Mouse (Mus musculus) hindbrain, embryonic 13.5 days (tissue): ENCODE data around the gene Fam131c. TPM values are rescaled to one million over a fixed set of nuclear protein-coding genes. Genes with fewer than 3 reads are reported as not detected.

Experiments used
- ATAC-seq: fragments of 200-750 bp; cut with Nextera tagmentation; 2 replicates; pipeline ENCODE4 v1.8.0; 2017; ENCODE audit warnings: moderate TSS enrichment; ENCODE audit not compliant: low FRiP score
- H3K27ac ChIP-seq: fragments of 300-500 bp; sonication (generic); 2 replicates; pipeline ENCODE4 v1.5.1; 2015; ENCODE audit warnings: inconsistent platforms, mild to moderate bottlenecking, moderate library complexity
- H3K27me3 ChIP-seq: fragments of 300-500 bp; sonication (generic); 2 replicates; pipeline ENCODE4 v1.6.1; 2015; ENCODE audit warnings: mild to moderate bottlenecking, inconsistent platforms
- H3K36me3 ChIP-seq: fragments of 300-500 bp; sonication (generic); 2 replicates; pipeline ENCODE4 v1.6.1; 2015; ENCODE audit warnings: mild to moderate bottlenecking, inconsistent platforms
- H3K4me1 ChIP-seq: fragments of 300-500 bp; sonication (generic); replicated peaks from 2 replicates; pipeline ENCODE4 v1.6.1; 2015; ENCODE audit warnings: inconsistent platforms
- H3K4me2 ChIP-seq: fragments of 300-500 bp; sonication (generic); 2 replicates; pipeline ENCODE4 v1.6.1; 2015; ENCODE audit warnings: inconsistent platforms, mild to moderate bottlenecking, moderate library complexity
- H3K4me3 ChIP-seq: fragments of 300-500 bp; sonication (generic); 2 replicates; pipeline ENCODE4 v1.5.1; 2015; ENCODE audit warnings: mild to moderate bottlenecking, inconsistent platforms
- H3K9ac ChIP-seq: fragments of 300-500 bp; sonication (generic); 2 replicates; pipeline ENCODE4 v1.6.1; 2015; ENCODE audit warnings: mild to moderate bottlenecking, inconsistent platforms
- H3K9me3 ChIP-seq: fragments of 300-500 bp; sonication (generic); 2 replicates; pipeline ENCODE4 v1.6.1; 2016; ENCODE audit warnings: inconsistent platforms
- WGBS: fragments of 180-500 bp; shearing (Covaris S2); methylation state at CpG from one replicate; pipeline ENCODE4 v1.1.7; 2015; 5-methylcytosine and 5-hydroxymethylcytosine counted together
- polyA plus RNA-seq: library from polyadenylated mRNA; unstranded; fragments of >200 nt; fragmentation: Nextera tagmentation; extraction: Ambion mirVana; gene quantifications from 2 replicates; pipeline ENCODE4 v1.2.1, GENCODE M21; 2015

The Fam131c gene
- polyA plus RNA-seq, 1 experiment from 2014 or later: 11.7 TPM

GRCm38 (mm10) chr4:141360846-141361245, 7.2 kb upstream of the Fam131c start:
- no peak for ATAC-seq
- no peak overlapping the region for H3K9ac ChIP-seq
- peaks cover 39% of the 10 kb centered on the region for H3K27me3 ChIP-seq
- no peak overlapping the region for H3K4me3 ChIP-seq
- H3K27ac ChIP-seq: no peak overlapping the region
- peaks cover 16% of the 10 kb centered on the region for H3K4me1 ChIP-seq
- 25% methylated on average over 7 of the region's 7 CpGs for WGBS
- H3K4me2 ChIP-seq: no peak overlapping the region
- no peaks in the 10 kb centered on the region for H3K9me3 ChIP-seq
- no peaks in the 10 kb centered on the region for H3K36me3 ChIP-seq

GRCm38 (mm10) chr4:141362937-141363548, 5.0 kb upstream of the Fam131c start:
- WGBS: 28% methylated on average over 11 of the region's 11 CpGs
- Histone ChIP-seq H3K9ac (no peak overlapping the region), H3K4me1 (peaks cover 22% of the 10 kb centered on the region), H3K36me3 (no peaks in the 10 kb centered on the region), H3K27me3 (peaks cover 60% of the 10 kb centered on the region), H3K9me3 (no peaks in the 10 kb centered on the region), H3K4me3 (no peak overlapping the region), H3K4me2 (no peak overlapping the region), H3K27ac (no peak overlapping the region)
- peak; percentile 26; the same call in 1 of the 2 replicates for ATAC-seq

GRCm38 (mm10) chr4:141365126-141365525, 2.9 kb upstream of the Fam131c start:
- no peak overlapping the region for H3K4me3 ChIP-seq
- H3K9me3 ChIP-seq: no peaks in the 10 kb centered on the region
- no peak overlapping the region for H3K4me2 ChIP-seq
- no peak for ATAC-seq
- no peaks in the 10 kb centered on the region for H3K36me3 ChIP-seq
- H3K4me1 ChIP-seq: peaks cover 22% of the 10 kb centered on the region
- no peak overlapping the region; the same call in 1 of the 2 replicates for H3K9ac ChIP-seq
- WGBS: 48% methylated on average over 8 of the region's 8 CpGs
- H3K27me3 ChIP-seq: peaks cover 74% of the 10 kb centered on the region
- no peak overlapping the region for H3K27ac ChIP-seq

GRCm38 (mm10) chr4:141365876-141366275, 2.1 kb upstream of the Fam131c start:
- no peak overlapping the region for H3K9ac ChIP-seq
- no peaks in the 10 kb centered on the region for H3K9me3 ChIP-seq
- H3K27ac ChIP-seq: no peak overlapping the region
- no peak for ATAC-seq
- 50% methylated on average over 7 of the region's 7 CpGs for WGBS
- no peak overlapping the region for H3K4me2 ChIP-seq
- H3K4me1 ChIP-seq: peaks cover 21% of the 10 kb centered on the region
- H3K4me3 ChIP-seq: no peak overlapping the region
- H3K27me3 ChIP-seq: peaks cover 74% of the 10 kb centered on the region
- H3K36me3 ChIP-seq: no peaks in the 10 kb centered on the region

GRCm38 (mm10) chr4:141372426-141372825, 4.4 kb downstream of the Fam131c start:
- Histone ChIP-seq H3K27me3 (peaks cover 23% of the 10 kb centered on the region), H3K27ac (no peak overlapping the region), H3K9me3 (no peaks in the 10 kb centered on the region), H3K4me2 (no peak overlapping the region), H3K36me3 (no peaks in the 10 kb centered on the region), H3K4me3 (no peak overlapping the region), H3K4me1 (peaks cover 13% of the 10 kb centered on the region), H3K9ac (no peak overlapping the region)
- WGBS: 94% methylated on average over 5 of the region's 5 CpGs
- ATAC-seq: no peak

- Histone ChIP-seq H3K27ac (no peak overlapping the region), H3K4me1 (peaks cover 23% of the 10 kb centered on the region), H3K9ac (no peak overlapping the region), H3K36me3 (no peaks in the 10 kb centered on the region), H3K4me2 (no peak overlapping the region), H3K9me3 (no peaks in the 10 kb centered on the region), H3K27me3 (peaks cover 52% of the 10 kb centered on the region), H3K4me3 (no peak overlapping the region)
- WGBS: 41% methylated on average over 8 of the region's 8 CpGs
- ATAC-seq: no peak
Measured at GRCm38 (mm10) chr4:141379674-141380073, 11.7 kb downstream of the Fam131c start.

- peak; percentile 19; the same call in 1 of the 2 replicates for ATAC-seq
- WGBS: 2% methylated on average over 24 of the region's 25 CpGs
- Histone ChIP-seq H3K4me3 (peak overlapping the region; percentile 29), H3K36me3 (no peaks in the 10 kb centered on the region), H3K9me3 (no peaks in the 10 kb centered on the region), H3K9ac (peak overlapping the region; percentile 55), H3K4me1 (peaks cover 24% of the 10 kb centered on the region), H3K4me2 (peak overlapping the region; percentile 55), H3K27me3 (peaks cover 53% of the 10 kb centered on the region), H3K27ac (no peak overlapping the region)
Measured at GRCm38 (mm10) chr4:141382406-141382805, 14.4 kb downstream of the Fam131c start.

- no peak overlapping the region for H3K27ac ChIP-seq
- H3K9me3 ChIP-seq: no peaks in the 10 kb centered on the region
- no peak overlapping the region for H3K4me3 ChIP-seq
- H3K4me2 ChIP-seq: no peak overlapping the region
- no peak for ATAC-seq
- H3K27me3 ChIP-seq: peaks cover 47% of the 10 kb centered on the region
- H3K9ac ChIP-seq: no peak overlapping the region
- H3K4me1 ChIP-seq: peaks cover 19% of the 10 kb centered on the region
- no peaks in the 10 kb centered on the region for H3K36me3 ChIP-seq
- WGBS: 1% methylated on average over 6 of the region's 7 CpGs
Measured at GRCm38 (mm10) chr4:141385275-141385674, 17.3 kb downstream of the Fam131c start.

- Histone ChIP-seq H3K27ac (no peak overlapping the region), H3K9me3 (no peaks in the 10 kb centered on the region), H3K4me3 (no peak overlapping the region), H3K9ac (no peak overlapping the region), H3K36me3 (no peaks in the 10 kb centered on the region), H3K4me1 (peaks cover 19% of the 10 kb centered on the region), H3K27me3 (peaks cover 38% of the 10 kb centered on the region), H3K4me2 (no peak overlapping the region)
- ATAC-seq: no peak
- 77% methylated on average over 7 of the region's 7 CpGs for WGBS
Measured at GRCm38 (mm10) chr4:141386150-141386549, 18.1 kb downstream of the Fam131c start.

- no peak overlapping the region for H3K27ac ChIP-seq
- H3K9ac ChIP-seq: no peak overlapping the region
- no peak overlapping the region for H3K4me3 ChIP-seq
- H3K36me3 ChIP-seq: no peaks in the 10 kb centered on the region
- ATAC-seq: no peak
- H3K9me3 ChIP-seq: no peaks in the 10 kb centered on the region
- H3K4me2 ChIP-seq: no peak overlapping the region
- peaks cover 30% of the 10 kb centered on the region for H3K27me3 ChIP-seq
- WGBS: 20% methylated on average over 5 of the region's 5 CpGs
- peaks cover 17% of the 10 kb centered on the region for H3K4me1 ChIP-seq
Measured at GRCm38 (mm10) chr4:141387093-141387784, 19.2 kb downstream of the Fam131c start.

GRCm38 (mm10) chr4:141387933-141388332, 19.9 kb downstream of the Fam131c start:
- Histone ChIP-seq H3K4me1 (peaks cover 11% of the 10 kb centered on the region; the same call in 1 of the 2 replicates), H3K27me3 (peaks cover 25% of the 10 kb centered on the region), H3K36me3 (no peaks in the 10 kb centered on the region), H3K4me2 (no peak overlapping the region), H3K9me3 (no peaks in the 10 kb centered on the region), H3K4me3 (no peak overlapping the region), H3K9ac (no peak overlapping the region), H3K27ac (no peak overlapping the region)
- 64% methylated on average over 5 of the region's 5 CpGs for WGBS
- ATAC-seq: no peak

- Histone ChIP-seq H3K36me3 (no peaks in the 10 kb centered on the region), H3K4me1 (peaks cover 2% of the 10 kb centered on the region; the same call in 1 of the 2 replicates), H3K27ac (no peak overlapping the region), H3K27me3 (peaks cover 12% of the 10 kb centered on the region), H3K4me3 (no peak overlapping the region), H3K9me3 (no peaks in the 10 kb centered on the region), H3K9ac (no peak overlapping the region), H3K4me2 (no peak overlapping the region)
- ATAC-seq: no peak
- 70% methylated on average over 18 of the region's 18 CpGs for WGBS
Measured at GRCm38 (mm10) chr4:141389366-141390150, 21.5 kb downstream of the Fam131c start.
